Mouse (Mus musculus) hindbrain, embryonic 12.5 days (tissue): ENCODE results near the gene Shb. TPM values are rescaled to one million over a fixed set of nuclear protein-coding genes. Genes with fewer than 3 reads are reported as not detected.
A peak's percentile ranks its signal among the peaks of the same experiment; 100 is the strongest.

Experiments used
- ATAC-seq: fragments of 200-750 bp; cut with Nextera tagmentation; 2 replicates; pipeline ENCODE4 v1.8.0; 2017; ENCODE audit warnings: moderate TSS enrichment; ENCODE audit not compliant: low FRiP score
- H3K27ac ChIP-seq: fragments of 300-500 bp; sonication (generic); 2 replicates; pipeline ENCODE4 v1.5.1; 2016; ENCODE audit warnings: mild to moderate bottlenecking
- H3K27me3 ChIP-seq: fragments of 300-500 bp; sonication (generic); 2 replicates; pipeline ENCODE4 v1.6.1; 2016; ENCODE audit warnings: mild to moderate bottlenecking
- H3K36me3 ChIP-seq: fragments of 300-500 bp; sonication (generic); 2 replicates; pipeline ENCODE4 v1.6.1; 2016; ENCODE audit warnings: mild to moderate bottlenecking
- H3K4me1 ChIP-seq: fragments of 300-500 bp; sonication (generic); 2 replicates; pipeline ENCODE4 v1.6.1; 2016
- H3K4me2 ChIP-seq: fragments of 300-500 bp; sonication (generic); replicated peaks from 2 replicates; pipeline ENCODE4 v1.6.1; 2016; ENCODE audit warnings: mild to moderate bottlenecking
- H3K4me3 ChIP-seq: fragments of 300-500 bp; sonication (generic); 2 replicates; pipeline ENCODE4 v1.5.1; 2016; ENCODE audit warnings: mild to moderate bottlenecking
- H3K9ac ChIP-seq: fragments of 300-500 bp; sonication (generic); 2 replicates; pipeline ENCODE4 v1.6.1; 2016; ENCODE audit warnings: mild to moderate bottlenecking, moderate library complexity
- H3K9me3 ChIP-seq: fragments of 300-500 bp; sonication (generic); replicated peaks from 2 replicates; pipeline ENCODE4 v1.6.1; 2016; ENCODE audit warnings: mild to moderate bottlenecking
- WGBS: fragments of 180-500 bp; shearing (Covaris S2); methylation state at CpG from one replicate; pipeline ENCODE4 v1.1.7; 2016; 5-methylcytosine and 5-hydroxymethylcytosine counted together
- polyA plus RNA-seq: library from polyadenylated mRNA; unstranded; fragments of >200 nt; fragmentation: Nextera tagmentation; extraction: Ambion mirVana; gene quantifications from 2 replicates; pipeline ENCODE4 v1.2.1, GENCODE M21; 2016

The Shb gene
- polyA plus RNA-seq, 1 experiment from 2014 or later = 10.0 TPM

DNA sequence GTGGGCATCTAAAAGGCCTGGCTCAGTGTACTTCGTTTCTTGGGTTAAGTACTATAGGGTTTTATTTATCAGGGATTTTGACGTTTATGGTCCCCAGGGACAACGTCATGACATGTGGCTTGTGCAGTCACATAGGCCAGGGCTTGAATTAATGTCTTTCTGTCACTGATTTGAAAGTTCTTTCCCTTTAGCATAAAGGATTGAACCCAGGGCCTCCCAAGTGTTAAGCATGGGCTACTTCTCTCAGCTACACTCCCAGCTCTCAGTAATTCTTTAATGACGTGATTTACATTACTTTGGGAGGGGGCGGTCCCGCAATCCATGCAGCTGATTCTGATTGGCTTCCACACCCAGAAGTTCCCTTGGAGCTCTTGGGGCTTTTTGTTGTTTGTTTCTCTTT lies 33.2 kb downstream of the Shb start:
- 22% methylated on average over 6 of the region's 6 CpGs for WGBS
- Histone ChIP-seq H3K36me3 (no peaks in the 10 kb centered on the region), H3K27ac (no peak overlapping the region), H3K4me2 (no peak overlapping the region), H3K4me1 (peaks cover 64% of the 10 kb centered on the region), H3K9ac (no peak overlapping the region), H3K9me3 (no peaks in the 10 kb centered on the region), H3K27me3 (peaks cover 9% of the 10 kb centered on the region), H3K4me3 (no peak overlapping the region)
- no peak for ATAC-seq

DNA sequence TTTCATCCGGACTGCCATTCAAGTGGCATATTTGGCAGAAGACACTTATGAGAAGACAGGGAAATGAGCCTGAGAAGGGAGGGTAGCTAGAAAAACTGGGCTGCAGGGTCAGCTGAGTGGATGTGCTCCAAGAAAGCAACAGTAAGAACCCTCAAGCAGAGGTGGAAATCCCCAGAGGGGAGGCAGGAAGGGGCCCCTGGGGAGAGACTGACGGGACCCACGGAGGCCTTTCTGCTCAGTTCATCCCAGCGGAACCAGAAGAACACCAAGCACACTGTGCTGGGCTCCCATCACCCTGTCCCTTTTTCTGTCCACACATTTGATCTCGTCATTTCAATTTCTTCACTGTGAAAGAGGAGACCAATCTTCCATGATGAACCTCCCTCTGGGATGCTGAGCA lies 33.9 kb downstream of the Shb start:
- ATAC-seq = no peak
- Histone ChIP-seq H3K4me3 (no peak overlapping the region), H3K4me2 (no peak overlapping the region), H3K27ac (no peak overlapping the region), H3K9ac (0 out of 2 replicates have a peak overlapping the region, but pooled peaks have one; percentile 3), H3K27me3 (peaks cover 12% of the 10 kb centered on the region), H3K4me1 (peaks cover 68% of the 10 kb centered on the region), H3K36me3 (no peaks in the 10 kb centered on the region), H3K9me3 (no peaks in the 10 kb centered on the region)
- 55% methylated on average over 5 of the region's 5 CpGs for WGBS

DNA sequence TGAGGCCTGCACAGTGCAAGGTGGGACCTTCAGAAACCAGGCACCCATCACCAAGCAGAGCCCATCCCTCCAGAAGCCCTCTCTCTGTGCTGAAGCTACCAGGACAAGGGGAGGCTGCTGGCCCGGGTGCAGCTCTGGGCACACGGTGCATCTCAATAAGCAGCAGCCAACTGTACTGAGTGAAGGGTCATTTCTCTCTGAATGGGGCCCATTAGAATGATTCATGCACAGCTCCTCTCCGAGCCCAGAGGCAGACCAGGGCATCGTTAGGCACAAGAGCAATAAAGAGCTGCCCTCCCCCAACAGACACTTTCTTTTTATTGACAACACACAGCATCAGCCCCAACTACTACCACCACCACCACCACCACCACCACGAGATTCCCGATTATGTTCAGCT lies 35.0 kb downstream of the Shb start:
- 0 out of 2 replicates have a peak, but pooled peaks have one; percentile 15 for ATAC-seq
- Histone ChIP-seq H3K36me3 (no peaks in the 10 kb centered on the region), H3K27ac (no peak overlapping the region), H3K4me3 (no peak overlapping the region), H3K9me3 (no peaks in the 10 kb centered on the region), H3K9ac (no peak overlapping the region), H3K4me1 (peaks cover 79% of the 10 kb centered on the region), H3K27me3 (peaks cover 19% of the 10 kb centered on the region), H3K4me2 (no peak overlapping the region)
- 54% methylated on average over 6 of the region's 6 CpGs for WGBS

DNA sequence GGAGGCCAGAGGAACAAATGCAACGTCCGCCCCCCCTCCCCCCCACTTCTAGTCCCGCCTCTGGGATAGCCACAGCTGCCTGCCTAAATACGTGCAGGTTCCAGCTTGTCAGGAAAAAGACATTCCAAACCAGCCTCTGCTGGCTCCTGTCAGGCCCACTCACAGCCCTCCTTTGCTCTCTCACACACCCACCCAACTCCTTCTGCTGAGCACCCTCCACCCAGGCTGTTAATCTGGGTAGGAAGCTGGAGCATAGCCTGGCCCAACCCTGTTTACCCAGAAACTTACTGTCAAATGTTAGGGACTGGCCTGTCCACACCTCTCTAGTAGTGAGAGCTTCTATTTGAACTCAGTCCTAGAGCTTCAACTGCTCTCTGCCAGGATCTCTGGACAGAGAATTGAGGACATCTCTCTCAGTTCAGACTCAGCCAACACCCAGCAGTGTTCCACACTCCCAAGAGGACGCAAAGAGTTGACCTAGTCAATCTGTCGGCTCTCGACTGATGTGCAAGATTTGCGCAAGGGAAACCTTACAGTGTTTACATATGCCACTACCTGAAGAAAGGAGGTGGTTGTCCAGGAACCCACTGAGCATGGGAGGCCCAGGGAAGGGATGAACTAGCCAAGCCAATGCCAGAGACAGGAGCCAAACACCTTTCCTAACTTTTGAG lies 36.6 kb downstream of the Shb start:
- Histone ChIP-seq H3K9ac (no peak overlapping the region), H3K27me3 (peaks cover 16% of the 10 kb centered on the region; the same call in 1 of the 2 replicates), H3K9me3 (no peaks in the 10 kb centered on the region), H3K27ac (no peak overlapping the region), H3K4me3 (no peak overlapping the region), H3K36me3 (no peaks in the 10 kb centered on the region), H3K4me1 (peaks cover 95% of the 10 kb centered on the region), H3K4me2 (no peak overlapping the region)
- no peak for ATAC-seq
- 48% methylated on average over 8 of the region's 8 CpGs for WGBS

DNA sequence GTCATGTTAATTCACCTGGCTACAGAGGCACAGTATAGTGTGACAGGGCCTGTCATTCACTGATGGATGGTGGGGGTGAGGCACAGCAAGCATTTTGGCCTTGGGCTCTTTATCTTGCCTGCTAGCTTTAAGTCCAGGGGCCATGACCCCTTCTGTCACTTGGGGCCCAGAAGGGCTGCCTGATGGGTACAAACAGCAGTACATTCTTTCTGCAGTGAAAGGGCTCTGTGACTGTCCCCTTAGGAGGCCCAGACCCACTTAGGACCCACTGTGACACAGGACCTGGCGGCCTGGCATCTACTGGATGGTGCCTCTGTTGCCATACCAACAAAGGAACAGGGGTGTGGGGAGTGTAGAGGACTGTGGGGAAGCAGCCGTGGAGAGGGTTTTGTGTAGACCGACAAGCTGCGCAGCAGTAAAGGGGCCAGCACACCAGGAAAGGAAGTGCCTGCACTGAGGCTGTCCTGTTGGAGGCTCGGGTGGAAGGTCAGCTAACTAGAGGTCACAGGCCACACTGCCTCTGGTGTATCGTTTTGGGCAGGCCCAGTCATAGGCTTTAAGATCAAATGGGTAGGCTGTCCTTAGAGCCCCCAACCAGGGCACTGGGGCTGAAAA lies 38.4 kb downstream of the Shb start:
- WGBS = 12% methylated on average over 6 of the region's 6 CpGs

DNA sequence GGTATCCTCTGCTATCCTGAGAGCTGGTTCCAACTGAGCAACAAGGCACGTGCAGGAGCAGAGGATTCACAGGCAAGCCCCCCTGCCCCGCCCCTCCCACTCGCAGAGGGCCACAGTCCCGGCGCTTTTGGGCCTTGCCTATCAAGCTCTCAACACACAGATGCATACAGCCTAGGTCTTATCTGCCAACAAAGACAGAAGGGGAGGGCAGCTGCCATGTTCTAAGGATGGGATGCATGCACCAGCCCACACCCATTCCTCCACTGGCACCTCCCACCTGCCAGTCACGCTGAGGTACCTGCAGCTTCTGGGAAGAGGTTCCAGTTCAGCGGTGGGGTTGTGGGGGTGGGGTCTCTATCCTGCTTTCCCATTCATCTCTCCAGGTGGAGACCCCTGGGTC lies 39.2 kb downstream of the Shb start:
- H3K4me3 ChIP-seq = no peak overlapping the region
- WGBS = 12% methylated on average over 7 of the region's 7 CpGs
- H3K9ac ChIP-seq = no peak overlapping the region
- no peaks in the 10 kb centered on the region for H3K9me3 ChIP-seq
- no peak for ATAC-seq
- H3K27me3 ChIP-seq = peaks cover 13% of the 10 kb centered on the region; the same call in 1 of the 2 replicates
- H3K4me1 ChIP-seq = peaks cover 95% of the 10 kb centered on the region
- H3K4me2 ChIP-seq = 0 out of 2 replicates have a peak overlapping the region, but pooled peaks have one; percentile 3
- 0 out of 2 replicates have a peak overlapping the region, but pooled peaks have one; percentile 23 for H3K27ac ChIP-seq
- H3K36me3 ChIP-seq = no peaks in the 10 kb centered on the region

More for the DNA sequence above, 38.4 kb downstream of the Shb start:
- Histone ChIP-seq H3K4me1 (peaks cover 95% of the 10 kb centered on the region), H3K9me3 (no peaks in the 10 kb centered on the region), H3K9ac (no peak overlapping the region), H3K27me3 (peaks cover 13% of the 10 kb centered on the region; the same call in 1 of the 2 replicates), H3K4me2 (no peak overlapping the region), H3K4me3 (no peak overlapping the region), H3K27ac (no peak overlapping the region), H3K36me3 (no peaks in the 10 kb centered on the region)
- ATAC-seq = no peak

DNA sequence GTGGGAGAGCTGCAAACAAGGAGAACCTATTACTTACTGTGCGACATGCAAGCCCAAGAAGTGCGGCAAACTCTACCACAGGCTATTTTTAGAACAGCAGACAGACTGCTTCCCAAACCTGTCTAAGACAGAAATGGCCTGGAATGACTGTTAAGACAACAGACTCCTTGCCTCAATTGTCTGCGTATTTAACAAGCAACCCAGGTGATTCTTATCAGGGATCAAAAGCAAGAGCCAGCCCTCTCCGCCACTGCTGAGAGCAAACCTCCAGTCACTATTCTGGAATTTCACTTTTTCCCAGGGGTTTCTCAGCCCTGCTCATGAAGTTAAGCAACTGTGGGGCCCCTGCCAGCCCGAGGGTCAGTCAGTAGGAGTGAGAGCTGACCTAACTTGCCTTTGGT lies 39.6 kb downstream of the Shb start:
- no peak for ATAC-seq
- Histone ChIP-seq H3K4me2 (0 out of 2 replicates have a peak overlapping the region, but pooled peaks have one; percentile 3), H3K27me3 (peaks cover 13% of the 10 kb centered on the region; the same call in 1 of the 2 replicates), H3K4me3 (no peak overlapping the region), H3K36me3 (no peaks in the 10 kb centered on the region), H3K27ac (0 out of 2 replicates have a peak overlapping the region, but pooled peaks have one; percentile 23), H3K9ac (no peak overlapping the region), H3K4me1 (peaks cover 95% of the 10 kb centered on the region), H3K9me3 (no peaks in the 10 kb centered on the region)
- WGBS = 29% methylated on average over 5 of the region's 5 CpGs

DNA sequence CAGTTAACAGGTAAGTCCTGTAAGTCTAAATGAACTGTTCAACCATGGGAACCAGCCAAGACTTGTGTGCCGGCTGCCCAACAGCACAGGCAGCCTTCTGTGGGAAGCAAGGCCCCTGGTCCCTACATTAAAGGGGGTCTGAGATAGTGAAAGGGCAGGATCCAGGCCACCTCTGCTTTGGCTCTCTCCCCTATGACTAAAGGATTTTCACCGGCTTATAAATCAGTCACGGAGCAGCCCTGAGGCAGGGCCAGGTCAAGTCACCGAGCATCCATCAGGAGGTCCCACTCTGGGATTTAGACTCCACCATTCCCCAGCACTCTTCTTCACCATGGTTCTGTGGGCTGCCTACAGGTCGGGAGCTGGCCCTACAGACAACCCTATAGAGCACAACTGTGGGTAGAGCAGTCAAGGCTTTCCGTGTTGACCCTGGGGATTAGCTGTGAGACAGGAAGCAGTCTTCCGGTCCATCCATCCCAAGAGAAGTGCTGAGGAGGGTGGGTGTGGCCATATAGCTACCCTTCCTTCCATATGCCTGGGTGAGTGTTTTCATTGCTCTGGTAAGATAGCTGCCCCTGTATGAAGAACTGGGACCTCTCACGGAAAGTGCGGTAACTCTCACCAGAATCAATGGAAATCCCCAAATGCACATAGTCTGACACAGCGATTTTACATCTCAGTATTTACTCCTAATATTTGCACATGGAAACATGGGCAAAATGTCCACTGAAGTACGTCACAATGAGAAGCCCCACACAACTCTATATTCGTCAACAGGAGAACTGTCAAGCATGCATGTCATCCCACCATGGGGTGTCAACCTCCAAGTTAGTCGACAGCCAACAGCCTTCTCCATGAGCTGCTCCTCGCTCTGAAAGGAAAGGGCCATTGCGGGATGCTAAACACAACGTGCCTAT lies 40.3 kb downstream of the Shb start:
- no peaks in the 10 kb centered on the region for H3K36me3 ChIP-seq
- WGBS = 39% methylated on average over 16 of the region's 16 CpGs
- no peak overlapping the region for H3K27ac ChIP-seq
- no peak overlapping the region for H3K4me2 ChIP-seq
- H3K9ac ChIP-seq = no peak overlapping the region
- ATAC-seq = no peak
- H3K27me3 ChIP-seq = peaks cover 13% of the 10 kb centered on the region; the same call in 1 of the 2 replicates
- peaks cover 91% of the 10 kb centered on the region for H3K4me1 ChIP-seq
- H3K9me3 ChIP-seq = no peaks in the 10 kb centered on the region
- H3K4me3 ChIP-seq = no peak overlapping the region

DNA sequence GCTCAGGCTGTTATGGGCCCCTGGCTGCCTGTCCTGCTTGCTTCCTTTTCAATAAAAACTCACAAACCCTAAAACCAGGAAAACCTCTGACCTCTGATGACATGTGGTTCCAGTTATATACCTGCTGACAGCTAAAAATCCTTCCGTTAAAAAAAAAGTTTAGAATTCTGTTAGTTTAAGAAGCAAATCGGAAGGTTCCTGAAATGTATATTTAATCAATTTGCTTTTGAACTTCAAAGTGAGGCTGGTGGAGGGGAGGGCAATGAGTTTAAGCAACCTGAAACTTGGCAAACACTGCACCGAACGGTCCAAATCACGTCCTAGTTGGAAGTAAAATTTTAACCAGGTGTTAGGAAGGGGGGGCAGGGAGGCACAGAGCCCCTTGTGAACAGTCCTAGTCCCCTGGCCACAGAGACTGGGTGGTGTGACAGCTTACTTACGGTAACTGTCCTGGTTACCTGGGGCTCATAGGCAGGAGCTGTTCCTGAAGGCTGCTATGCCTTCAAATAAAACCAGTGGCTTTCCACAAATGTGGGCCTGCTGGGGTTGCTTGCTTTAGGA lies 41.1 kb downstream of the Shb start:
- no peak for ATAC-seq
- Histone ChIP-seq H3K4me2 (no peak overlapping the region), H3K27ac (0 out of 2 replicates have a peak overlapping the region, but pooled peaks have one; percentile 76), H3K9me3 (no peaks in the 10 kb centered on the region), H3K27me3 (peaks cover 13% of the 10 kb centered on the region; the same call in 1 of the 2 replicates), H3K9ac (no peak overlapping the region), H3K4me3 (no peak overlapping the region), H3K36me3 (no peaks in the 10 kb centered on the region), H3K4me1 (peaks cover 89% of the 10 kb centered on the region)
- WGBS = 28% methylated on average over 6 of the region's 6 CpGs

DNA sequence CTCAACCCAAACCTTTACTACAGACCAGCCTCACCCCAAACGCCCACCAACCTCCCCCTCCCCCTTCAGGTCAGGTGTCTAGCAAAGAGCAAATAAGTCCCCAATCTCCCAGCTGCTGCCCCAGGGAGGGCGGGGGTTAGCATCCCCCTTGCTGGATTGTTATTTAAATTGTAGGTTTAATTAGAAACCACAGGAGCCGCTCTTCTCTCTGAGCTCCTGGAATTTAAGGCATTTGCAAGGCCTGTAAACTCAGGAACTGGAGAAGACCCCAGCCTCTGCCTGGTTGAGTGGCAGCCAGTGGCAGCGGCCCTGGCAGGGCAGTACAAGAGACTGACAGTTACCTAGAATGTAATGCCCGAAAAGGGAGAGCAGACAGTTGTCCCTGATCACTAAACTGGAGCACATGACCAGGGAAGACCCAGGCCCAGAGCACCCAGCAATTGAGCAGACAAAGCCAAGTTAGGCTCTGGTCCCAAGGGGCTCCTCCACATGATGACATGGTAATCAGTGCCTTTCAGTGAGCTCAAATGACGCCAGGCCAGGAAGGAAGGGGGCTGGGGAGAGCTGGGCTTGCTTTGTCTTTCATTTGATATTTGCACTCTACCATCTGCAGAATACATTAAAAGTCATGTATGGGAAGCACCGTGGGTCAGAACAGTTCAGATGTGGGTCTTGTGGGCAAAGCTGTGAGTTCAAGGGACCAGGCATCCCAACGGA lies 42.1 kb downstream of the Shb start:
- Histone ChIP-seq H3K4me3 (no peak overlapping the region), H3K9ac (no peak overlapping the region), H3K27ac (peak overlapping the region; percentile 76), H3K4me1 (peaks cover 78% of the 10 kb centered on the region), H3K36me3 (no peaks in the 10 kb centered on the region), H3K27me3 (peaks cover 15% of the 10 kb centered on the region; the same call in 1 of the 2 replicates), H3K9me3 (no peaks in the 10 kb centered on the region), H3K4me2 (peak overlapping the region; percentile 7; the same call in 1 of the 2 replicates)
- ATAC-seq = peak; percentile 47
- 8% methylated on average over 8 of the region's 8 CpGs for WGBS
